Mouse (Mus musculus) cortical plate, adult 2 months (tissue): ENCODE measurements around the gene Ube2n. TPM values are rescaled to one million over a fixed set of nuclear protein-coding genes. Genes with fewer than 3 reads are reported as not detected.
"Not testable (repeated sequence)": the region's sequence is repeated elsewhere in the genome, so short reads cannot be mapped to it uniquely, and the experiment has no call there.

ENCODE experiments used
- H3K27ac ChIP-seq: fragments of 200-500 bp; 2 replicates; pipeline ENCODE4 v1.5.1; 2012; ENCODE audit warnings: low read length, control low read depth, inconsistent platforms; ENCODE audit not compliant: insufficient read depth
- H3K4me1 ChIP-seq: fragments of 200-500 bp; 2 replicates; pipeline ENCODE4 v1.6.1; 2011; ENCODE audit warnings: low read length; ENCODE audit not compliant: control insufficient read depth, insufficient read depth
- H3K4me3 ChIP-seq: fragments of 200-500 bp; 2 replicates; pipeline ENCODE4 v1.5.1; 2011; ENCODE audit warnings: mild to moderate bottlenecking, low read length, control low read depth; ENCODE audit not compliant: insufficient read depth
- CTCF ChIP-seq: fragments of 200-500 bp; IDR thresholded peaks from 2 replicates; pipeline ENCODE4 v1.5.1; 2011; ENCODE audit warnings: mild to moderate bottlenecking, control low read depth, low read length; ENCODE audit not compliant: insufficient read depth; ENCODE audit errors: extremely low read depth
- POLR2A ChIP-seq: fragments of 200-500 bp; IDR thresholded peaks from 2 replicates; pipeline ENCODE4 v1.6.1; 2011; ENCODE audit warnings: mild to moderate bottlenecking, low read length, control low read depth; ENCODE audit not compliant: insufficient read depth; ENCODE audit errors: extremely low read depth
- polyA plus RNA-seq: library from polyadenylated mRNA; depleted of rRNA; stranded (reverse); fragments of >200 nt; gene quantifications from 2 replicates; pipeline ENCODE4 v1.2.3, GENCODE M21; 2012

The Ube2n gene
- polyA plus RNA-seq, 1 experiment: 174 TPM

DNA sequence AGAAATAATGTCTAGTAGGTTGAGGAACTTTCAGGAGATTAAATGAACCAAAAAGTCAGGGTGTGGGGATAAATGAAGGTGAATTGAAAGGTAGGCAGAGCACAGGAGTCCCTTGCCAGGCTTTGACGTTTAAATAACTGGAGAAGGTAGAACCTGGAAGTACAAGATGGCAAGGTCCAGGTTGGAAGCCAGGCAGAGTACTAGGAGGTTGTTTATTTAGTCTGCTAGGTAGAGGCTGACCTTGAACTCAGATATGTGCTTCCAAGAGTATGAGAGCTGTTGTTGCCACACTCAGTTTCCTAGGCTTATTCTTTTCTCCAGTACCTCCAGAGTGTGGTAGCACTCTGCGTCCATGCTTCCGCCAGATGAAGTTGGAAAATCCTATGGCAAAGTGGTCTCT is 24.9 kb downstream of the Ube2n start:
- H3K4me1 ChIP-seq: peaks cover 7% of the 10 kb centered on the region
- no peak overlapping the region for H3K27ac ChIP-seq
- H3K4me3 ChIP-seq: no peak overlapping the region
- TF ChIP-seq POLR2A (no peak), CTCF (no peak)

DNA sequence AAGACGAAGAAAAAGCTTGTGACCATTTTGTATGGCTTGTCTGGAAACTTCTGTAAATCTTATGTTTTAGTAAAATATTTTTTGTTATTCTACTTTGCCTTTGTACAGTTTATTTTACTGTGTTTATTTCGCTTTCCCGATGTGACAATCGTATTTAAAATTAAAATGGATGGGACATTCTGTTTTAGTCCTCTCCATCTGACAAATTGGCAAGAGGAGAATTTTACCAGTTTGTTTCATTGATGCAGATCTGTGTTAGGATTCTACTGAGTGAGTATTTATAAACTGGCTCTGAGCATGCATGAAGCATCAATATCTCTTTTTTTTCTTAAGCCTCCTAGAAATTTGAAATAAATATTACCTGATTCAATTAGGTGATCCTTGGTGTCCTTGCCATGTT is 28.0 kb downstream of the Ube2n start:
- H3K4me3 ChIP-seq: no peak overlapping the region
- no peak for TF ChIP-seq POLR2A
- no peak for TF ChIP-seq CTCF

DNA sequence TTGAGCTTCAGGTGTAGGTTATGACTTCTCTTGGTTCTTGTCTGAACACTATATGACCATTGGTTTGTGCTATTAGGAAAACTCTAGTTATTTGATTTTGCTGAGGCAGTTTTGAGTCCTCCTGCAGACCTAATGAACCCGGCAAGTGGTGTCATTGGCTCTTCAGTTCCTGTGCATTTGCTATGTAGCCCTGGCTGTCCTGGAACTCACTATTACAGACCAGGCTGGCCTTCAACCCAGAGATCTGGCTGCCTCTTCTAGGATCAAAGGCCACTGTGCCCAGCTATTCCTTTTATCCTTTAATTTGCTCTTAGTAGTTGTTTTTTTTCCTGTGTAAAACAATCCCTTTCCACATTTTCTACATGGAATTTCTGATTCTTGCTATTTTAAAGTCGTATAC is 28.4 kb downstream of the Ube2n start:
- no peak overlapping the region for H3K27ac ChIP-seq
- no peak for TF ChIP-seq CTCF
- no peak for TF ChIP-seq POLR2A
- H3K4me1 ChIP-seq: peaks cover 10% of the 10 kb centered on the region
- no peak overlapping the region for H3K4me3 ChIP-seq

More for the DNA sequence above, 28.0 kb downstream of the Ube2n start:
- Histone ChIP-seq H3K27ac (no peak overlapping the region), H3K4me1 (peaks cover 10% of the 10 kb centered on the region)

DNA sequence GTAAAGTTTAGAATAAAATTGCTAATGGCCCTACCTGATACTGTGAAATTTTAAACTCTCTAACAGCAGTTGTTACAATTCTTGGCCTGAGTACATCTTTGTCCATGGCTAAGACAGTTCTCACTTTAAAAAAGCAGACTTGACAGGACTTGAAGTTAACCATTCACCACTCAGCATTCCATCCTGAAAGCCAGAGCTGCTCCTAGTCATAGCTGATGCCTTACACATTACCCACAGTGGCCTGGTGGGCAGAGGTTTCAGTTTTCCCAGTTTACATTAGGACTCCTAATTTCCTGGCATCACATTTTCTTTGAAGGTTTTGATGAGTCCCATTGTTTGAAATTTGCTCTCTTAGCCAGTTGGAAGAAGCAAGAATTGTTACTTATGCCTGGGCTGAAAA is 29.1 kb downstream of the Ube2n start:
- H3K4me1 ChIP-seq: peaks cover 10% of the 10 kb centered on the region
- H3K4me3 ChIP-seq: no peak overlapping the region
- TF ChIP-seq CTCF (no peak), POLR2A (no peak)
- H3K27ac ChIP-seq: peak overlapping the region; percentile 59; the same call in 1 of the 2 replicates

DNA sequence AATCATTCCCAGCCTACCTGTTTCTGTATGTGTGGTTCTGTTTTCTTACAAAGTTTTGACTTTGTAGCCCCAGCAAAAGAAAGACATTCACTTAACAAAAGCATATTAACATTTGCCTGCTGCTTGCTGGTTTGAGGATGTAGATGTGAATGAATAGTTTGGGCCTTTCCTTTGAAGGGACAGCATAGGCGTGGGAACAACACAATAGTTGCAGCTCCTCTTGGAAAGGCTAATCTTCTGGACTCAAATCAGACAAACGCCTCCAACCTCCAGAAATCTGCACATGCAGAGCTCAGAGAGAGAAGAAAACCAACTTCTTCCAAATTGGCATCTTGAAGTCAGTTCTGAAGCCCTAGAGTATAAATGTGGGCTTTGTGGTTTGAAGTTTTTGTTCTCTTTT is 29.7 kb downstream of the Ube2n start:
- H3K27ac ChIP-seq: no peak overlapping the region
- no peak for TF ChIP-seq POLR2A
- no peak for TF ChIP-seq CTCF

DNA sequence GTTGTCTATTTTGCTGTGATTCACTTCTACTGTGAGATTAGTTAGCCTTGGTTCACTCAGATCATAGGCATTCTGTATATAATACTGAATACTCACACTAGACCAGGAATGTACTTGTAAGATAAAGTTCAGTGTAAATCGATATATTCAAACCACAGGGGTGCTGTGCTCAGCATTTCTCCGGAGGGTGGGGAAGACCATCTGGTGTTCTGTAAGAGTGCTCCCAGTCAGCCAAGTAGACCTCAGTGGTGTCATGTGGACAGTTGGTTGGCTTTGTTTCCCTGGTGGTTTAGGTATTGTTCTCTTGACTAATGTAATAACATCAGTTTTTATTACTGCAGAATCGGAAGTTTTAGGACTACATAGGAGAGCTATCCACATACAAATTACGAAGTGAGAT is 30.1 kb downstream of the Ube2n start:
- H3K4me1 ChIP-seq: peaks cover 10% of the 10 kb centered on the region
- H3K4me3 ChIP-seq: no peak overlapping the region
- TF ChIP-seq CTCF (no peak), POLR2A (no peak)
- H3K27ac ChIP-seq: no peak overlapping the region

More for the DNA sequence above, 29.7 kb downstream of the Ube2n start:
- Histone ChIP-seq H3K4me1 (peaks cover 10% of the 10 kb centered on the region), H3K4me3 (no peak overlapping the region)

DNA sequence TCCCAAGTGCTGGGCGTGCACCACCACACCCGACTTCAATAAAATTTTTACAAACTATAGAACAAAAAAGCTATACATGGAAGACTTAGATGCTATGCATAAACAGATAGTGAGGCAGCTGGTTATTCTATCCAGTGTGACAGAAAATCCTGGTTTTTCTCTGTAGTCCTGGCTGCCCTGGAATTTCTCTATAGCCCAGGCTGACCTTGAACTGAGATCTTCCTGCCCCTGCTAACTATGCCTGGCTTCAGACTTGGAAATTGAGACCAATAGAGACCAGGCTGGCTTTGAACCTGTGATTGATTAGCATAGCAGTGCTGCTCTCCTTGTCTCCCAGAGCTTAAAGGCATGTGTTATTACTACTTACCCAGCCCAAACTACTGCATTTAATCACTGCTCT is 31.2 kb downstream of the Ube2n start:
- no peak overlapping the region for H3K27ac ChIP-seq
- peaks cover 10% of the 10 kb centered on the region for H3K4me1 ChIP-seq
- H3K4me3 ChIP-seq: no peak overlapping the region
- no peak for TF ChIP-seq CTCF

DNA sequence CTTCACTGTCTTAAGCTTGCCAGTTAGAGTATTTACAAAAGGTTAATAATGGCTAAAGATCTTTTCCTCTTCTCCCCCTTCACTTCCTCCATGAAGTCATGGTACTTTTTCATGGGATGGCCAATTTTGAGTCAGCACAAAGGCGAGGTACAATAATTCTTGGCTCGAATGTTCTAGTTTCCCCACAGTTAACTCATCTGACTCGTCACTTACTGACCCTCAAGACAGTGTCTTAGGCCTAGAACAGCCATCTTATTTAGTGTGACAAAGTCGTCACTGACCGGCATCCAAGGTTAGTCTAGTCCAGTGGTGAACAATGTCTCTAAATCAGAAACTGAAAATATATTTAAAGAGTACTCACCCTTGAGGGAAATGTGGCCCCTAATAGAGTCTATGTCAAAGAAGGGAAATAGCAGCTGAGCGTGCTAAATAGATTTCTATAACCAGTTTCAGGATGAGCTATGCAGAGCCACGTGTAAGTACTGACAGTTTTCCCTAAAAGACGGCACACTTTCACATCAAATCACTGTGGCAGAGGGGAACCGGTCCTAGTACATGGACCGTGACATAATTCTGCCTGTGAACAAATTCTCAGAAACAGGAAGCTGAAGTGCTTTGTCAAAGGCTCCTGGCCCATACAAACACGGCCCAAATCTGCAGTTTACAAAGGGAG is 33.3 kb downstream of the Ube2n start:
- Histone ChIP-seq H3K4me3 (no peak overlapping the region), H3K4me1 (peaks cover 10% of the 10 kb centered on the region), H3K27ac (no peak overlapping the region)
- TF ChIP-seq POLR2A (no peak), CTCF (no peak)

DNA sequence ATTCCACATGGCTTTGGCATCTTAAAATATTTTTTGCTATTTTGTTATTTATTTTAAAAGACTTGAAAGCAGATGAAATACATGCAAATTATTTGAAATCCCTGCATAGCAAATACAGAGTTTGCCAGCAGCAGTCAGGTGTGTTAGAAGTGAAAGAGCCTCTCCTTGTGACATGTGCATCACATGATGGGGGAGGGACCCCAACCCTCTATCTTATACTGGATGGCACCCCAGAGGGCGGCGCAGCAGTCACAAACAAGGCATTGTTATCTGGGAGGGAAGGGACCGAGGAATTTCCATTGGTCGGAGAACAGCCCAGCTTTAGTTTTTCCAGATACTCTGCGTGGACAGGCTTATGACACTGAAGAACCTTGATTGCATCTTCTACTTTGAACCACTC is 34.1 kb downstream of the Ube2n start:
- not testable (repeated sequence) for H3K4me1 ChIP-seq, H3K4me3 ChIP-seq, H3K27ac ChIP-seq

DNA sequence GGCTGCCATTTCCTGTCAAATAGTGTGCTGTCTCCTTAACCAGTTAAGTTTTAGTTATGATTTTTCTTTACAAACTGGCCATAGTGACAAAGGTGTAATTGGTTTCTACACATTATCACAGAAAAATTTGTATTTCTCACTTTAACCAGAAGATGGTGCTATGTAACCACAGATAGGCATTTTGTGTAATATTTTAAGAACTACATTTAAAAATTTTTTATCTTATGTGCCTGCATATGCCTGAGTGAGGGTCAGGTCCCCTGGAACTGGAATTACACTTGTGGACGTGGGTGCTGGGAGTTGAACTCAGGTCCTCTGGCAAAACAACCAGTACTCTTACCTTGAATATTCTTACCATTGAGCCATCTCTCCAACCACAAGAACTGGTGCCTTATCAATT is 35.6 kb downstream of the Ube2n start:
- TF ChIP-seq POLR2A: no peak
- TF ChIP-seq CTCF: peak; percentile 16; the same call in 1 of the 2 replicates
- Histone ChIP-seq H3K27ac (no peak overlapping the region), H3K4me1 (no peaks in the 10 kb centered on the region; the same call in 1 of the 2 replicates), H3K4me3 (no peak overlapping the region)
